Mouse (Mus musculus) testis, adult 2 months (tissue): ENCODE results near the gene Tfrc.

Source experiments
- CTCF ChIP-seq: fragments of 200-500 bp; IDR thresholded peaks from 2 replicates; pipeline ENCODE4 v1.5.1; 2012; ENCODE audit warnings: low read depth, mild to moderate bottlenecking, inconsistent platforms, low read length, moderate library complexity; ENCODE audit not compliant: control insufficient read depth, insufficient read depth, insufficient replicate concordance
- POLR2A ChIP-seq: fragments of 200-500 bp; IDR thresholded peaks from 2 replicates; pipeline ENCODE4 v1.6.1; 2012; ENCODE audit warnings: low read depth, mild to moderate bottlenecking, inconsistent platforms, low read length, moderate library complexity; ENCODE audit not compliant: control insufficient read depth

GRCm38 (mm10) chr16:32644069-32644800 lies 35.5 kb downstream of the Tfrc start:
- TF ChIP-seq POLR2A: no peak
- TF ChIP-seq CTCF: no peak
